Mouse (Mus musculus): Measurements from ENCODE around the gene Ppan. TPM values are rescaled to one million over a fixed set of nuclear protein-coding genes. Genes with fewer than 3 reads are reported as not detected.

The Ppan gene
- total RNA-seq, 2 experiments from 2014 or later: 7.0 to 9.5 TPM

DNA sequence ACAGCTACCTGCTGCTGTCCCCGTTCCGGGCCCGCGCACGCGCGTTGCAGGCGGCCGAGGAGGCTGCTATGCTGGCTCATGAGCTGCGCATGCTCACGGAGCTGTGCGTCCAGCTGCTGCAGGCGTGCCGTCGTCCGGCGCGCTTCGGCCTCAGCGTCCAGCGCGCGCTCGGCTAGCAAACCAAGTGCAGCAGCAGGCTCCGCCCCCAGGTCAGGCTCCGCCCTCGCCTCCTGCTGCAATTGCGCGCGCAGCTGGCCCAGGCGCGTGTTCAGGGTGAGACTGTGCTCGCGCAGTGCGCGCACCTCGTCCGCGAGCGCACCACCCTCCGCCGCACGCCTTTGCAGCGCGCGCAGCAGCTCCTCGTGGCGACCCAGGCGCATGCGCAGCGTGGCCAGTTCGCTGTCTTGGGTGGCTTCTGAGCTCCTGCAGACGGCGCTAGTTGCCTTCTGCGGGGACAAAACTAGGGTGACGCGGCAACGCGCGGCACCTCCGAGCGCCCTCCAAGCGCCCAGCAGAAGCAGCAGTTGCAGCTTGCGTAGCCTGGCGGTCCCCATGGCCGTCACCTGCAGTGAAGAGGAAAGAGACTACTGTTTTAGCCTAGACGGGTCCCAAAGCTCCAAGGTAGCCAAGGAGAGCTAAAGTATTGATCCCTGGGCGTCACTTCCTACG lies 9.8 kb upstream of the Ppan start:
- peak; percentile 100 for DNase-seq (ENCODE audit: low spot score)
- intact Hi-C loops (cut with DNase I): no loop called here

DNA sequence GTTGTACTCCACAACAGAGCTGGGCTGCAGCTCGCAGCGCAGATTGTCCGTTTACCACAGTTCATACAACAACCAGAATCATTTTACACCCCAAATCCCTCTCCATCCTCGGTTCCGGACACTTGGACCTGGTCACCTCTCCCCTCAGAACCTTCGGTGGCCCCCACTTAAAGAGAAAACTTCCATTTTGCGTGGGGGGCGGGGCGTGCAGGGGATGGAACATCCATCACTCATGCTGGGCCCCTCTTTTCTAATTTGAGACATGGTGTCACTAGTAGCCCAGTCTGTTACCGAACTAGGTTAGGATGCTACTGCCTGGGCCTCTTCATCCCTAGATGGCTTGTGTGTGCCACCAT lies 9.3 kb upstream of the Ppan start:
- DNase-seq (ENCODE audit: low spot score): no peak

DNA sequence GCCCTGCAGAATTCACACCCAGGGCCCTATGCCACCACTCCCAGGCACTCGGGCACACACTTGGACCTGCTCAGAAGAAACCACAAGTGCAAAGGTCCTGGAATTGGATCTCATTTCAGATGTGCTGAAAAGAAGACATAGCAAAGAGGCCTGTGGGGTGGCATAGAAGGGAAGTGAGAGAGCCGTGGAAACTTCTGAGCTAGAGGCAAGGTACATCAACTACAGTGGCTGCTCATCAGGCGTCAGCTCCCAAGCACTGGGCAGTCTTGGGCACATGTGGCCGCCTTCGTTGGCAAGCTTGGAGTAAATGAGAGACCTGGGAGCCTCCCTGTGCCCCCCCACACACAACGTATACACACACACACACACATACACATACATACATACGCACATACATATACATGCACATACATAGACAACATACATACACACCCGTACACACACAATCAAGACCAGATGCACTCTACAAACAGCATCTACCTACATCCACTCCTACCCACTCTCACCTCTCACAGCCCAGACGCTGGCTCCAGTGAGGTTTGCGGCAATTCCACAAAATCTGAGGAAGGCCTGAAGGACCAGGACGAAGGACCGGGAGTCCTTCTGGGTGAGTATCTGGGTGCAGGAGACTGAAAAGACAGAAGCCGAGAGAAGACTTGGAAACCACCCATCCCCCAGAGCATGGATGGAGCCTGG lies 8.7 kb upstream of the Ppan start, which contains the start of gene Angptl6:
Angptl6 (minus strand) TSS at position 631 of the 696 bp plus-strand sequence.
- intact Hi-C loops (cut with DNase I): no loop called here
- DNase-seq (ENCODE audit: low spot score): no peak

More for the DNA sequence above, 9.3 kb upstream of the Ppan start:
- intact Hi-C loops (cut with DNase I): no loop called here

DNA sequence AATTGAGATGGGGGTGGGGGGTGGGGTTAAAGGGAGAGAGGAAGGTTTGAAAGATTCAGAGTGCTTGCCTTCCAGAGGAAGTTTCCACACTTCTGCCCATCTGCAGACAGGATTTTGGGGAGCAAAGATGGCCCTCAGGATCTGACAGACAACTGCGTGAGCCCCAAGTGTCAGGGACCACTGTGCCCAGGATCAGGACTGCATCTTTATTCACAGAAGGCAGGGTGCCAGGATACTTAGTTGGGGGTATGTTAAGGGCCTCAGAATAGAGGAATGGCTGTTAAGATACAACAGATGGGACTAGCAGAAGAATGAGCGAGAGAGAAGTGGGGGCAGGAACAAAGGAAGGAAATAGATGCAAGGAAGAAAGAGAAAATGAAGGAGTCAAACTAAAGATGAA lies 1.4 kb upstream of the Ppan start:
- intact Hi-C loops (cut with DNase I): no loop called here
- DNase-seq (ENCODE audit: low spot score): no peak

DNA sequence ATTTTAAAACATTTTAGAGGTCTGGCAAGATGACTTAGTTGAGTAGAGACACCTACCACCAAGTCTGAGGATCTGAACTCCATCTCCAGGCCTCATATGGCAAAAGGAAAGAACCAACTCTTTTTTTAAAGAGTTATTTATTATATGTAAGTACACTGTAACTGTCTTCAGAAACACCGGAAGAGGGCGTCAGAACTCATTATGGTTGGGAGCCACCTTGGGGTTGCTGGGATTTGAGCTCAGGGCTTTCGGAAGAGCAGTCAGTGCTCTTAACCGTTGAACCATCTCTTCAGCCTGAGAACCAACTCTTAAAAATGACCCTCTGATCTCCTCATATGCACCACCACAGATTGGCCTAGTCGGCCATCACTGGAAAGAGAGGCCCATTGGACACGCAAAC lies 784 bp upstream of the Ppan start:
- intact Hi-C loops (cut with DNase I): no loop called here
- DNase-seq (ENCODE audit: low spot score): no peak

DNA sequence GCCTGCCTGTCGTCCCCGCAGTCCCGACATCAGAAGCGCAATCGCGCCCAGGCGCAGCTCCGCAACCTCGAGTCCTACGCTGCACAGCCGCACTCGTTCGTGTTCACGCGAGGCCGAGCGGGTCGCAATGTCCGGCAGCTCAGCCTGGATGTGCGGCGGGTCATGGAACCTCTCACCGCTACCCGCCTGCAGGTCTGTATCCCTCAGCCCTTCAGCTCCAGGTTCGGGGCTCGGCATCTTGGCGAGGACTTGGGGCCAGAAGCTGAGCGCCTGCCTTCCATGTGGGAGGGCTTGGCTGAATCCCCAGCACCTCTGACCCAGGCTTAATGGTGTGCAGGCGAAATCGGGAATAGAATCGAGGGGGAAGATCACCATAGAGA lies 401 bp downstream of the Ppan start:
- intact Hi-C loops (cut with DNase I): no loop called here
- no peak for DNase-seq (ENCODE audit: low spot score)

DNA sequence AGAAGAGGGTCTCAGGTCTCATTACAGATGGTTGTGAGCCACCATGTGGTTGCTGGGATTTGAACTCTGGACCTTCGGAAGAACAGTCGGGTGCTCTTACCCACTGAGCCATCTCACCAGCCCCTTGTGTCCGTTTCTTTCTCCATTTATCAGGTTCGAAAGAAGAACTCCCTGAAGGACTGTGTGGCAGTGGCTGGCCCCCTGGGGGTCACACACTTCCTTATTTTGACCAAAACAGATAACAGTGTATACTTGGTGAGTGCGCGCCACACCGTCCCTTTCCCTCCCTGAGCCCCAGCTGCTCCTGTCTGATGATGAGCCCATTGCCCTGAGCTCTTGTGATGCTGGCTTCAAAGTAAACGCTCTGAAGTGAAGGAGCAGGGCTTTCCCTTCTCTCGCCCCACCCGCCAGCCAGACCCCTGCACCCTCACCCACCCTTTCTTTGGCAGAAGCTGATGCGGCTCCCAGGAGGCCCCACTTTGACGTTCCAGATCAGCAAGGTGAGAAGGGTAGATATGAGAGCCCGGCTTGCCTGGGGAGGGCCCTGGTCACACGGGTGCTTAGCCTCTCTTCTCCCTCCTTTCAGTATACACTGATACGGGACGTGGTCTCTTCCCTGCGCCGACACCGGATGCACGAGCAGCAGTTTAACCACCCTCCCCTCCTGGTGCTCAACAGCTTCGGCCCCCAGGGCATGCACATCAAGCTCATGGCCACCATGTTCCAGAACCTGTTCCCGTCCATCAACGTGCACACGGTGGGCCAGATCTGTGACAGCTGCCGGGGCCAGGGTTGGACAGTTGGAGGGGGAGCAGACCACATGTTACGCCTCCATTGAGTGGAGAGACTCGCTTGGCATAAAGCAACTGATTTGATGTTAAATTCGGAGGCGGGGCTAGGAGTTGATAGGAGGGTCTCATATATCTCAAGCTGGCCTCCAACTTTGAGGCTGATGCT lies 1.5 kb downstream of the Ppan start:
- intact Hi-C loops (cut with DNase I): no loop called here
- DNase-seq (ENCODE audit: low spot score): no peak

DNA sequence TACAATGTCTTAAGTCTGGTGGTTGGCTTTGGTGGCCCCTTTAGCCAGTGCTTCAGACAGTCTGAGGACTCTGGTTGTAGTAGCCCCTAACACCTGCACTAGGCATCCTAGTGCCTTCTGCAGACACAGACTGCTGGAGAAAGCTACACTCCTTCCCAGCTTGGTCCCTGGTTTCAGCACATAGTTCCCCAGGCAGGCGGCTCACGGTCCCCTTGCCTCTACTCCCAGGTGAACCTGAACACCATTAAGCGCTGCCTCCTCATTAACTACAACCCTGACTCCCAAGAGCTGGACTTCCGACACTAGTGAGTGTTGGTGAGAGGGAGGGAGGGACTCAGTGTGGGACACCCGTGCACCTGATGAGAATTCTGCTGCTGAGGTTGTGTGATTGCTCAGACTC lies 2.4 kb downstream of the Ppan start:
- DNase-seq (ENCODE audit: low spot score): no peak
- intact Hi-C loops (cut with DNase I): no loop called here

DNA sequence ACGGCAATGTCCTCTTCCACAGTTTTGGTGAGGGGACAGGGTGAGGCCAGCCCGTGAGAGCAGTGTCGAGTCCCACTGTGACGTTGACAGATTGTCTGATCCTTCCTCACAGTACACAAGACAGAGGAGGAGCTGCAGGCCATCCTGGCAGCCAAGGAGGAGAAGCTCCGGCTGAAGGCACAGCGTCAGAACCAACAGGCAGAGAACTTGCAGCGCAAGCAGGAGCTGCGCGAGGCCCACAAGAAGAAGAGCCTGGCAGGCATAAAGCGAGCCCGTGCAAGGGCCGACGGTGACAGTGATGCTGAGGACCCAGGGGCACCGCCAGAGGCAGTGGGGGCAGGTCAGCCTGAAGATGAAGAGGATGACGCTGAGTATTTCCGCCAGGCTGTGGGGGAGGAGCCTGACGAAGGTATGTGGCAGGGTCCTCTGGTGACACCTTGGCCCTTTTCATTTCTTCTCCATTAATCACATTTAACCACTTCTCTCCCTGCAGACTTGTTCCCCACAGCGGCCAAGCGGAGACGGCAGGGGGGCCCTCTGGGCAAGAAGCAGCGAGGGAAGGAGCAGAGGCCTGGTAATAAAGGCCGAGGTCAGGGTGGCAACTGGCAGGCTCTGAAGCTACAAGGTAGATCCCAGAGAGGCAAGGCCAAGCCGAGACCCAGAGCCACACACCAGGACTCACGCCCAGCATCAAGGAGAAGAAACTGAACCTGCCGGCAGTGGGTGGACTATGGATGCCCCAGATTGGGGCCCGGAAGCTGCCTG lies 3.5 kb downstream of the Ppan start:
- intact Hi-C loops (cut with DNase I): no loop called here

DNA sequence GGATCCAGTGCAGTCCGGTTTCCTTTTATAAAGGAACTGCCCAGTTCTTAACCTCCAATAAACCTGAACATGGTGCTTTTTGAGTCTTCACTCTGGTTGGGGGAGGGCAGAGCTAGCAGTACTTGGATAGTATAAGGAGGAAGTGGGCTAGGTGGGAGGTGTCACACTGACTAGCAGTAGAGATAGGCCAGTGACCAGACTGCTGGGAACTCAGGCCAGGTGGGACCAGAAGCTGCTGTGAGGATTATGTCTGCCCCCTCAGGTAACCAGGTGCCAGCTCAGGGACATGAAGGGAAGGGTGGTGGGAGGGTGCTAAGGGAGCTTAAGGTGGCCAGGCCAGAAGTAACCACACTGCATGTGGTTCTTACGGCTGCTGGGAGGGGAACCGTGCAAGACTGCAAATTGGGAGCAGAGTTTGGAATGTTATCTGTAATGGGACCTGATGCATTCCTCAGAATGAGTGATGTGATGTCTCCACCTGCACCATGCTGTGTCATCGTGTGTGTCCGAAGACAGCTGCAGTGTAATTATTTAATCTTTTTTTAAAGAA lies 4.2 kb downstream of the Ppan start:
- DNase-seq (ENCODE audit: low spot score): no peak
- intact Hi-C loops (cut with DNase I): no loop called here

More for the DNA sequence above, 3.5 kb downstream of the Ppan start:
- DNase-seq (ENCODE audit: low spot score): no peak

DNA sequence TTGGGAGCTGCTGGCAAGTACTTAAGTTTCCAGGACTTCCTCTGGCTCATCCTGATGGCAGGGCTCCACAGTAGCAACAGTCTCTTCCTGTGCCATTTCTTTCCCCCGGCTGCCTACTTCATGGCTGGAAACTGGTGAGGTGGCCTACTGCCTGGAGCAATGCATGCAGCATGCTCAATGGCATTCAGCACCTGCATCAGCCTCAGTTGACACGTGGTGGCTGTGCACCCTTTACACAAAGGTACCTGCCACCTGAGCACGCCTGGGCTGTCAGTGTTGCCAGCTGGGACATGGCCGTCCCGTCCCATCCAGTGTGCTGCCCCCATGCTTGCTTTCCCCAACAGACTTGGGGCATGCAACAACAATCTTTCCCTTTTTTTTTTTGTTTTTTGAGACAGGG lies 5.1 kb downstream of the Ppan start:
- no peak for DNase-seq (ENCODE audit: low spot score)
- intact Hi-C loops (cut with DNase I): no loop called here

DNA sequence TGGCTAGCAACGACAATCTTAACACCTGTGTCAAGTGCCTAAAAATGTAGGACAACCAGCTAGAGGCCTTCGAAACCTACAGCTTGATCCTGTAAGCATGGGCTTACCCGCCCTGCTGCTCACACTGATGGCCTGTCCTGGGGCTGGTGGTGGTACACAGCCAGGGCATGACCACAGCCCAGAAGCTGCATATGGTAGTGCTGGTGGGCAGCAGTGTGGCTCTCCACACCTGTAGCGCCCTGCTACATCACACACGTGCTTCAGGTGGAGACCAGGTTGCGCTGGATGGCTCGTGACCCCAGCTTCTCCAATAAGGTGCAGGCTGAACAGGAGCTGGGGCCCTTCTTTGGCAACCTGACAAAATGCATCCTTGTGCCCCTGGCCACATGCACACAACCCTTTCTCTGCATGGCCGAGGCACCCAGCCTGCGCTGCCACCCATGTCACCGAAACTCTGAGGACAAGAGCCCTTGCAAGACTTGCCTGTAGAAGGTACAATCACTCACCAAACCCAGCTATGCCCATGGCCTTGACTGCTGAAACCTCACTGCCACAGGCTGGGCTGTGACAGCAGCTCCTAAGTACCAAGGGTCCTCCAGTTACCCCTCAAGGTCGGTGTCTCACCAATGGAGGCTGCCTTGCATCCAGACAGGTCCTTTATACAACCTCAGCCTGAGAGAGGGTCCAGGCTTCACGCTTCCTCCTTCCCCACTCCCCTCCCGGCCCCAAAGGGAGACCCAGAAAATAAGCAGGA lies 5.8 kb downstream of the Ppan start:
- intact Hi-C loops (cut with DNase I): no loop called here
- DNase-seq (ENCODE audit: low spot score): no peak

DNA sequence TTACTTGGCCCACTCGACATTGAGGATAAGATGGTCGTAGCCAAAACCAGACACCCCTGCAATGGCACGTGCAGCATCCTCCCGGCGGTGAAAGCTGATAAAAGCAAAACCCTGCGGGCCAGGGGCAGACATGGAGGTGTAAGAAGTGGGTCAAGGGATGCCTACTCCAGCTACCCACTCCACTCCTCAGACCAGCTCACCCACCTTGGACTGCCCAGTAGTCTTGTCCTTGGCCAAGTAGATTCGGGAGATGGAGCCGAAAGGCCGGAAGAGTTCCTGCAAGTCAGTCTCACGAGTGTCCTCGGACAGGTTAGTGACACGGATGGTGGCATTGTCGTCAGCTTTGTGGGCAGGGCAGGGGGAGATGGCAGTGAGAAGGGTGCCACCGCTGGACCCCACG lies 6.7 kb downstream of the Ppan start:
- intact Hi-C loops (cut with DNase I): no loop called here
- no peak for DNase-seq (ENCODE audit: low spot score)

DNA sequence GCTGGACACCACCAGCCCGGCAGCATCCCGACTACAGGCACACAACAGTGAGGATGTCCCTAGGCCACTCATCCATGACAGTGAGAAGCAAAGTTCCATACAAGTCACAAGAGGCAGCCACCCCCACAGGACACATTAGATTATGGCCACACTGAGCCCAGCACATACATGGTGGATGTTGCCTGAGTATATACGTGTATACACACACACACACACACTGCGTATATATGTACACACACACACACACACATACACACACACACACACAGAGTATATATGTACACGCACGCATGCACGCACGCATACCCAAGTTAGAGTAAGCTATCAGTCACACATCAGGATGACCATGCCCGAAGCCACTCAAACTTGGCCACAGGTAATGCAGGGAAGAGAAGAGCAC lies 7.4 kb downstream of the Ppan start:
- intact Hi-C loops (cut with DNase I): no loop called here
- DNase-seq (ENCODE audit: low spot score): no peak

DNA sequence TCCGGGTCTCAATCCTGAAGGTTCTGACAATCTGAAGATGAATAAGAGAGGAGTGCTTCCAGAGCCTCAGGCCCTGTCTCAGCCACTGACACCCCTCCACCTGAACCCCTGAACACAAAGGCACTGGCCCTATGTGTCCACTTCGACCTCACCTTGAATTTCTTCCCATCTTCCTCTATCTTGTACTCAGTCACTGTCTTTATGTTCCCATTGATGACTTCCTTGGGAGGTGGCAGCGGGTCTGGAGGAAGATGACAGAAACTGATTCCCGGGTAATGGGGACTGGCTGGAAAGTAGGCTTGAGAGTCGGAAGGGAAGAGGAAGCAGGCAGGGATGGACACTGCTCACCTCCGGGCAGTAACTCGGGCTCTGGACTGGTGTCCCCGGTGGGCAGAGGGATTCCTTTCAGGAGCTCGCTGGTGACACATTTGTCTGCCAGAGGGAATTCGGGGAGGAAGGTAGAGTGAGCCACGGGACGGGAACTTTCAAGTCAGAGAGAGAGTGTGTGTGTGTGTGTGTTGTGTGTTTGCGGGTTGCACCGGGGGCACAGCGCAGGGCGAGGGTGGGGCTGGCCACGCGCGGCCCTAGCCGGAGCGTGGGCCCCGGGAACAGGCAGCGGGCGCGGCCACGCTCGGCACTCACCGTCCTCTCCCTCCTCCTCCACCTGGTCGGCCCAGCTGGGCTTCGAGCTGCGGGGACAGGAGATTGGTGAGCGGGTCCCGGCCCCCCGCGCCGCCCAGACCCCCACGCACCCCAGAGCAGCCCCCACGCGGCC lies 9.9 kb downstream of the Ppan start:
- intact Hi-C loops (cut with DNase I): no loop called here
- no peak for DNase-seq (ENCODE audit: low spot score)

DNA sequence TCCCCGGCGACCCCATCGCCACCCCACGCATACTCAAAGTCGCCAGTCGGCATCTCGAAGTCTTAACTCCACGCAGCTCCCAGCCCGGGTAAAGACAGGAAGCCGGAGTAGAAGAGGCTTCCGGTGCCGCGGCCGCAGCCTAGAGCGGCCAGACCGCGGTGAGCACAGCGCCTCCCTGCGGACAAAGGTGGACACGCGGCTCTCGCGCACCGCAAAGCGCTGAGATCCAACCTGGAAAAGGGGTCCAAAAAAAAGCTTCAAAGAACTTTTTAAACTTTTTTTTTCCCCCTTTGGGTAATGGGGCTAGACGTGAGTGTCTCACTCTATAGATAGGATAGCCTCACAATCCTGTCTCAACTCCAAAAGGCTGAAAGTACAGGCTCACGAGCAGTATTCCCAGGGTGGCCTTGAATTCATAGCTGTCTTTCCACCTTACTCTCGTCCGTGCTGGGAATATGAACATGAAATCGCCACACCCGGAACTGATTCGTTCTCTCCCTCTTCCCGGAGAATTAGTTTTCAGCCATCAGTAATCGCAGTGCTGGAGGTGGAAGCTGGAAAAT lies 10.6 kb downstream of the Ppan start, which contains the start of gene Eif3g:
Eif3g (minus strand) TSS at position 113 of the 563 bp plus-strand sequence.
- DNase-seq (ENCODE audit: low spot score): peak; percentile 70
- intact Hi-C loops (cut with DNase I): no loop called here

DNA sequence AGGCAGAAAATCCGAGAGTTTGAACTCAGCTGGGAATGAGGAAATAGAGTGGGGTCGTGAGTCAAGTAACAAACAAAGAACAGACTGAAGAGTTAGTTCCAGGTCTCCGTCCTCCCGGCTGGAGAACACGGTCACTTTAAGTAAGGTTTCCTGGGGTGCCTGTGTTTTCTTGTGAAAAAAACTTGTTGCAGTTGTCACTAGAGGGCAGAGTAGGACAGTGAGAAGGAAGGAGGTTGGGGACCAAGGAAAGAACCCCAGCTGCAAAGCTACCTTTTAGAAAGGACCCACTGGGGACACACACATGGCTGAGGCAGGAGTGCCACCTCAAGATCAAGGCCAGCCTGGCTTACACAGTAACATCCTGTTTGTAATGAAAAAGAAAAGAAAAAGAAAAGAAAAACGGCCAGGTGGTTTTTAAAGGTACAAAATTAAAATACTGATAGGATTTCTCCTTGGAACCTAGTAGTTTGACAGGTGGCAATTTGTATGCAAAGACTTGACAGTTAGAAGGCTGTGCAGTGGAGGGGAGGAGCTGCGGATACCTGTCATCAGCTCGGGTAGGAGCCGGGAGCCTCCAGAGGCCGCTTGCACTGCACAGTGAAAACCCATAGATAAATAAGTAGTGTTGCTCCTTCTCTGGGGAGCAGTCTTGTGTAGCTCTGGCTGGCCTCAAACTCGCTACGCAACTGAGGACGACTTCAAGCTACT lies 13.6 kb downstream of the Ppan start:
- intact Hi-C loops (cut with DNase I): loop anchor here (2.0 kb wide), 2 partner anchors 99 to 237 kb away; no protein-coding TSS in a partner anchor
- DNase-seq (ENCODE audit: low spot score): no peak

Measured in heart, postnatal 25 days (tissue).